Mouse (Mus musculus): ENCODE results near the gene Saa1.

GRCm38 (mm10) chr7:46767371-46767770 lies 24.6 kb upstream of the Saa1 start:
- TF ChIP-seq E2F4 (IDR thresholded peaks at IDR 0.05; ENCODE audit: insufficient read depth) (no peak), POLR2A (IDR thresholded peaks at IDR 0.05; ENCODE audit: insufficient read length, low read depth) (no peak), MYOD1 (IDR thresholded peaks at IDR 0.05; ENCODE audit: control insufficient read depth in 1 of 3, insufficient read length in 2 of 3, low read depth in 2 of 3) (no peak), SRF (IDR thresholded peaks at IDR 0.05; ENCODE audit: control insufficient read depth, insufficient read length, low read depth) (no peak), TCF12 (IDR thresholded peaks at IDR 0.05; ENCODE audit: insufficient read depth, poor library complexity, severe bottlenecking) (no peak), USF1 (IDR thresholded peaks at IDR 0.05; ENCODE audit: low read depth) (no peak), POLR2AphosphoS2 (IDR thresholded peaks at IDR 0.05; ENCODE audit: insufficient read length, low read depth) (no peak), MAX (IDR thresholded peaks at IDR 0.05; ENCODE audit: low read depth) (no peak), MYOG (IDR thresholded peaks at IDR 0.05; ENCODE audit: control insufficient read depth in 1 of 3, insufficient read depth in 1 of 3, insufficient read length in 2 of 3, low read depth in 2 of 3) (no peak)
